Mouse (Mus musculus): ENCODE measurements around the gene Ap5s1. TPM values are rescaled to one million over a fixed set of nuclear protein-coding genes. Genes with fewer than 3 reads are reported as not detected.

Gene Ap5s1
- total and polyA plus RNA-seq, 2 experiments from 2014 or later: 37.1 to 67.6 TPM

DNA sequence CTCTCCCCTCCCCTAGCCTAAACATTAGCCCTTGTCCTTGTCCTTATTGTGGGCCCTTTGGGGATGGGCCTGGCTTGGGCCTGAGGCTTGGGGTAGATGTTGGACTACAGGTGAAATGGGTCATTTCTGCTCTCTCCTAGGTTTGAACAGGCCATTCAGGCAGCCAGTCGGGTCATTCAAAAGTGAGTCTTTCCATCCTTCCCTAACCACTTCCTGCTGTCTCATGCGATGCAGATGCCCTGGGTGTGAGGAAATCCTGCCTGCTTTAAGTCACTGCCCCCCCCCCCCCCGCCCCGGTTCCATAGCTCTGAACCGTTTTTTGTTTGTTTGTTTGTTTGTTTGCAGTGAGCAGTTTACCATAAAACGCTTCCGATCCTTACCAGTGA, 15.9 kb upstream of the Ap5s1 start:
- H3K9ac ChIP-seq (replicated peaks; ENCODE audit: low read length): no peak overlapping the region
- ATAC-seq: no peak

DNA sequence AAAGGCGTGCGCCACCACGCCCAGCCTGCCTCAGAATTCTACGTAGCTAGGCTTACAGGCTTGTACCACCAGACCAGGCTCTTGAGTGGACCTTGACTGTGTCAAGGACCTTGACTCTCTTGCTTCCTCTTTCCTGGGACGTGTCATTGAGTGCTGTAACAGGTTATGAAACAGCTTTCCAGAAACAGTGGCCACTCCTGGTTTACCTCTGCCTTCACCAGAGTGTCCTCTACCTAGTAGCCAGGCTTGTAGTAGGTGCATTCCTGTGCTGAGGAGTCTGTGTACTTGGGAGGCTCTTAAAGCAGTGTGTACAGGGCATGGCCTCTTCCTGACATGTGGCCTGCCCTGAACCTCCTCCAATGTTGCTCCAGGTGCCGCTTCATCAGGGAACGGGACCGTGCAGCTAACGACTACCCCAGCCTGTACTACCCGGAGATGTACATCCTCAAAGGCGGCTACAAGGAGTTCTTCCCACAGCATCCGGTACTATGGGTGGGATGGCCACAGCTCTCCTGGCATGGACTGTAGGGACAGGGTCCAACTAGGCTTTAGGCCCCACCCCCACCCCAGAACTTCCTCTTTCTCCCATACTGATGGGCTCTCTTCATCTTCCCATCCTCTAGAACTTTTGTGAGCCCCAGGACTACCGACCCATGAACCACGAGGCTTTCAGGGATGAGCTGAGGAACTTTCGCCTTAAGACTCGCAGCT, 10.1 kb upstream of the Ap5s1 start:
- WGBS: 95% methylated on average over 16 of the region's 16 CpGs
- ATAC-seq: no peak
- no peak overlapping the region for H3K27ac ChIP-seq
- no peak overlapping the region for H3K9ac ChIP-seq (replicated peaks; ENCODE audit: low read length)
- H3K36me3 ChIP-seq (ENCODE audit: insufficient read depth, low read length): 0 out of 2 replicates have a peak, but pooled peaks cover 19% of the 10 kb centered on the region
- no peak overlapping the region for H3K4me3 ChIP-seq (ENCODE audit: low read length)
- H3K4me2 ChIP-seq (ENCODE audit: low read depth, low read length): no peak overlapping the region
- TF ChIP-seq CTCF (IDR thresholded peaks at IDR 0.05; ENCODE audit: low read depth): no peak
- DNase-seq (ENCODE audit: low spot score): no peak
- no peaks in the 10 kb centered on the region for H3K27me3 ChIP-seq (ENCODE audit: insufficient read depth, low read length)
- H3K4me1 ChIP-seq (ENCODE audit: insufficient read depth, low read length): no peaks in the 10 kb centered on the region
- H3K9me3 ChIP-seq (ENCODE audit: low read length): no peaks in the 10 kb centered on the region

More for the DNA sequence above, 15.9 kb upstream of the Ap5s1 start:
- Histone ChIP-seq H3K4me1 (ENCODE audit: insufficient read depth, low read length) (peaks cover 17% of the 10 kb centered on the region), H3K27ac (0 out of 2 replicates have a peak overlapping the region, but pooled peaks have one; percentile 49), H3K36me3 (ENCODE audit: insufficient read depth, low read length) (0 out of 2 replicates have a peak, but pooled peaks cover 16% of the 10 kb centered on the region), H3K27me3 (ENCODE audit: insufficient read depth, low read length) (no peaks in the 10 kb centered on the region), H3K4me2 (ENCODE audit: low read depth, low read length) (no peak overlapping the region), H3K4me3 (ENCODE audit: low read length) (no peak overlapping the region), H3K9me3 (ENCODE audit: low read length) (no peaks in the 10 kb centered on the region)
- no peak for TF ChIP-seq CTCF (IDR thresholded peaks at IDR 0.05; ENCODE audit: low read depth)
- no peak for DNase-seq (ENCODE audit: low spot score)
- WGBS: 65% methylated on average over 7 of the region's 7 CpGs

DNA sequence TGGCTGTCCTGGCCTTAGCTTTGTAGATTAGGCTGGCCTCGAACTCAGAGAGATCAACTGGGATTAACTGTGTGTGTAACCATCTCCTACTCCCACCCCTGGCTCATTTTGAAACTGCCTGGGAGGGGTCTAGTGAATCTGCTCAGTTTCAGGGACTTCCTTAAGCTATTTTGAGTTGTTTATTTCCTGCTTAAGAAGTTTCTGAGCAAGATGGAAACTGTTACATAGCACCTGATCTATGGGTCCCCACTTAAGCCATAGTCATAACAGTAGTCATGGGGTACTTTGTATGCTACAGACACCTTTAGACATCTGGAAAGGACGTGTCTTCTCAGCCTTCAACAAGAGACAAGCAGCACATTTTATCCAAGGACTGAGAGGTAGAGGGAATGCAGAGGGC, 6.2 kb upstream of the Ap5s1 start:
- no peak overlapping the region for H3K4me2 ChIP-seq (ENCODE audit: low read depth, low read length)
- TF ChIP-seq CTCF (IDR thresholded peaks at IDR 0.05; ENCODE audit: low read depth): no peak
- H3K9me3 ChIP-seq (ENCODE audit: low read length): no peaks in the 10 kb centered on the region
- no peaks in the 10 kb centered on the region for H3K27me3 ChIP-seq (ENCODE audit: insufficient read depth, low read length)
- WGBS: 84% methylated on average over 2 of the region's 2 CpGs
- H3K36me3 ChIP-seq (ENCODE audit: insufficient read depth, low read length): 0 out of 2 replicates have a peak, but pooled peaks cover 3% of the 10 kb centered on the region
- H3K4me1 ChIP-seq (ENCODE audit: insufficient read depth, low read length): no peaks in the 10 kb centered on the region; the same call in 1 of the 2 replicates
- no peak overlapping the region for H3K4me3 ChIP-seq (ENCODE audit: low read length)
- no peak overlapping the region for H3K27ac ChIP-seq
- no peak for ATAC-seq
- no peak for DNase-seq (ENCODE audit: low spot score)
- H3K9ac ChIP-seq (replicated peaks; ENCODE audit: low read length): no peak overlapping the region

DNA sequence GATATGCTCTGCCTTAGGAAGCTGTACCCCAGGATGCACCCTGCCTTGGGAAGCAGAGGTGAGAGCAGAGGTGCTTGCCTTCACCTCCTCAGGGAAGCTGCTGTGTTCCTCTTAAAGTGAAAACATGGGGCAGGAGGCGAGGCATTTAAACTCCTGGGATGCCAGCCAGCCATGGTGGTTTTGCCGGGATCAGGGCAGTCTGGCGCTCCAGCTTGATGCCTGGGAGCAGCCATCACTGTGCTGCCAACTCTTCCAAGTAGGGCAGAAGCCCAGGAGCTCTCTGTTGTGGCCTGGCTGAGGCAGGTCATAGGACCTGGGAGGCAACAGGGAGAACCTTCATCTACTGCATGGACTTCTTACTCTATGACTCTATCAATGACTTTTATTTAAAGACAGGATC, 5.6 kb upstream of the Ap5s1 start:
- Histone ChIP-seq H3K27ac (no peak overlapping the region), H3K27me3 (ENCODE audit: insufficient read depth, low read length) (no peaks in the 10 kb centered on the region), H3K4me1 (ENCODE audit: insufficient read depth, low read length) (no peaks in the 10 kb centered on the region; the same call in 1 of the 2 replicates), H3K4me2 (ENCODE audit: low read depth, low read length) (no peak overlapping the region), H3K9me3 (ENCODE audit: low read length) (no peaks in the 10 kb centered on the region), H3K9ac (replicated peaks; ENCODE audit: low read length) (no peak overlapping the region), H3K36me3 (ENCODE audit: insufficient read depth, low read length) (0 out of 2 replicates have a peak, but pooled peaks cover 3% of the 10 kb centered on the region), H3K4me3 (ENCODE audit: low read length) (no peak overlapping the region)
- 73% methylated on average over 3 of the region's 3 CpGs for WGBS
- TF ChIP-seq CTCF (IDR thresholded peaks at IDR 0.05; ENCODE audit: low read depth): no peak
- ATAC-seq (no peak), DNase-seq (ENCODE audit: low spot score) (no peak)

DNA sequence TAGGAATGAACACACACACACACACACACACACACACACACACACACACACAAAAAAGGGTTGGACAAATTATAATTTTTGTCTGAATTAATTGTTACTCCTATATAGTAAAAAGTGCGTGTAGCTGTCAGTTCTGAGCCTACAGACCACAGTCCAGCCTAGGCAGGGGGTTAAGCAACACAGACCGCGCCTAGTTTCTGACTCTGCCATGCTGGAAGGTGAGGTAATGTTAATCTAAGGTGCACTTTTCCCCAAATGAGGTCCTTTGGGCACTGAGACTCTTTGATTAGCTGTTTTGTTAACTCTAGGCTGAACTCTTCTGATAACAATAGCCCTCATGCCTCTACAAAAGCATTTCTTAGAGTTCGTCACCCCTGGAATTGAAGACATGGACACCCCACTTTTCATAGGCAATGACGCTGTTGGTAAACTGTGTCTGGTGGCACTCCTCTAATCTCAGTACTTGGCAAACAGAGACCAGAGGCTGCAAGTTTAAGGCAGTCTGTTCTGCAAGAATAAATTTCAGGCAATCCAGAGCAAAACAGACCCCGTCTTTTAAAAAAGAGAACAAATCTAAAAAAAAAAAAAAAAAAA, 3.0 kb upstream of the Ap5s1 start:
- no peaks in the 10 kb centered on the region; the same call in 1 of the 2 replicates for H3K4me1 ChIP-seq (ENCODE audit: insufficient read depth, low read length)
- no peak for ATAC-seq
- TF ChIP-seq CTCF (IDR thresholded peaks at IDR 0.05; ENCODE audit: low read depth): no peak
- no peak overlapping the region for H3K27ac ChIP-seq
- WGBS: 83% methylated on average over 6 of the region's 6 CpGs
- no peak overlapping the region for H3K9ac ChIP-seq (replicated peaks; ENCODE audit: low read length)
- H3K4me3 ChIP-seq (ENCODE audit: low read length): no peak overlapping the region
- no peaks in the 10 kb centered on the region for H3K27me3 ChIP-seq (ENCODE audit: insufficient read depth, low read length)
- no peaks in the 10 kb centered on the region for H3K36me3 ChIP-seq (ENCODE audit: insufficient read depth, low read length)
- DNase-seq (ENCODE audit: low spot score): no peak
- no peaks in the 10 kb centered on the region for H3K9me3 ChIP-seq (ENCODE audit: low read length)
- no peak overlapping the region for H3K4me2 ChIP-seq (ENCODE audit: low read depth, low read length)

DNA sequence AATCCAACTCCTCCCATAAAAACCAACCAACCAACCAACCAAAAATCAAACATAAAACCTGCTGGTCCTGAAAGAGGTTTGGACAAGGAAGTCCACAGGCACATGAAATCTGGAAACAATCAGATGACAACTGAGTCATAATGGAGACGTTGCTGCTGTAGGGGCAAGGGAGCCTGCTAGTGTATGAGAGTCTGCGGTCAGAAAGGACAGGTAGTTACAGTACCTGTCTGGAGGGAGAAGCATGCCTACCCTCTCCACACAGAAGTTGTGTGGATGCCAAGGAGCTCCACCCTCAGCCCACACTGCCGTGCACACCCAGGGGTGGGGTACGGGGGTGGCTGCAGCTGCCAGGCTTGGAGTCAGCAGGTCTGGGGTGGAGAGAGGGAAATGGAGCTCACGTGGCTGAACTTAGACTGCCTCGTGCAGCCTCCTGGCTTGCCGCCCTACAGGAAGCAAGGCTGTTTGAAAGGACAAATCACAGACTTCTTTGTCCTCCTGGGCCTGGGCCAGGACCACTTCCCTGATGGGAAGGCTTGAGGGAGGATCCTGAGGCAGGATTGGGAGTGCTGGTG, 2.4 kb upstream of the Ap5s1 start:
- DNase-seq (ENCODE audit: low spot score): peak; percentile 78
- WGBS: 44% methylated on average over 7 of the region's 7 CpGs
- Histone ChIP-seq H3K27ac (0 out of 2 replicates have a peak overlapping the region, but pooled peaks have one; percentile 22), H3K9me3 (ENCODE audit: low read length) (no peaks in the 10 kb centered on the region), H3K36me3 (ENCODE audit: insufficient read depth, low read length) (no peaks in the 10 kb centered on the region), H3K4me1 (ENCODE audit: insufficient read depth, low read length) (peaks cover 3% of the 10 kb centered on the region), H3K27me3 (ENCODE audit: insufficient read depth, low read length) (no peaks in the 10 kb centered on the region), H3K4me2 (ENCODE audit: low read depth, low read length) (no peak overlapping the region), H3K9ac (replicated peaks; ENCODE audit: low read length) (no peak overlapping the region), H3K4me3 (ENCODE audit: low read length) (no peak overlapping the region)
- no peak for TF ChIP-seq CTCF (IDR thresholded peaks at IDR 0.05; ENCODE audit: low read depth)
- ATAC-seq: peak; percentile 74

Data from hindbrain, postnatal 0 days (tissue).